Mouse (Mus musculus): ENCODE results near the gene Gm42791.

Gm42791 gene

GRCm38 (mm10) chr5:148976876-148977275, 18.1 kb downstream of the Gm42791 start:
- DNase-seq, result no peak

- no peak for DNase-seq
These were observed 19.9 kb downstream of the Gm42791 start for GRCm38 (mm10) chr5:148975035-148975434.

GRCm38 (mm10) chr5:148973019-148973668, 21.8 kb downstream of the Gm42791 start:
- no peak for DNase-seq

DNA sequence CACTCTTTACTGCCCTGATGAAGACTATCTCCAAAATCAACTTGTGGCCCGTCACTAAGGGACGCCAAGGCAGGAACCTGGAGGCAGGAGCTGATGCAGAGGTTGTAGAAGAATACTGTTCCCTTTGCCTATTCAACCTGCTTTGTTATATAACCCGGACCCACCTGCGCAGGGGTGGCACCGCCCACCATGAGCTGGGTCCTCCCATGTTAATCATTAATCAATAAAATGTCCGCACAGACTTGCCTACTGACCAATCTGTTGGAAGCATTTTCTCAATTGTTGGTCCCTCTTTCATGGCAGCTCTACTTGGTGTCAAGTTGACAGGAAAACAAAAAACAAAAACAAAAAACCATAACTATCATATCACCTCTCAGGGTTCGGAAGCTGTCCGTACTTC, 22.8 kb downstream of the Gm42791 start:
- DNase-seq, result no peak

GRCm38 (mm10) chr5:148969648-148970047, 25.3 kb downstream of the Gm42791 start:
- DNase-seq, result no peak

DNA sequence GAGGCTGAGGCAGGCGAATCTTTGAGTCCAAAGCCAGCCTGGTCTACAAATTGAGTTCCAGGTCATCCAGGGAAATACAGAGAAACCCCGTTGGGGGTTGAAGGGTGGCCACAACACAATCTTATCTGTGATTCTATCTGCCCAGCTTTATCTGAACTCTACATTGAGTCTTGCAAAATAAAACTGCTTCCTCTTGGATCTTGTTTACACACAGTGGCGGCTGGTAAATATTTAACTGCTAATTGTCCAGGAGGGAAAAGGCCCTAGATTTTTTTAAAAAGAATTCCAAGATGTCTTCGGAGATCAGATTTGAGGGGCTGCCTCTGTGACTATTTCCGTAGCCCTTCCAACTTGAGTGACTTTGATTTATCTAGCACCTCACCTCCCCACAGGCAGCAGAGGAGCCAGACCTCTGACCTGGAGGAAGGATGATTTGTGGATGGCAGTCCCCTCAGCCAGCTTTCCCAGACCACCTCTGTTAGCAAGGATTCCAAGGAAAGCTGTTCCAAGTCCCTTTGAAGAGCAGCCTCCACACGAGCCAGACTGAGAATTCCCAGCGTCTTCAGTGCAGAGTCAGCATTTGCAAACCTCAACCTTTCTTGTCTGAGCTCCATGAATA, 25.9 kb downstream of the Gm42791 start:
- DNase-seq, result no peak

- DNase-seq, result no peak
These were observed 26.8 kb downstream of the Gm42791 start for GRCm38 (mm10) chr5:148968179-148968578.

DNA sequence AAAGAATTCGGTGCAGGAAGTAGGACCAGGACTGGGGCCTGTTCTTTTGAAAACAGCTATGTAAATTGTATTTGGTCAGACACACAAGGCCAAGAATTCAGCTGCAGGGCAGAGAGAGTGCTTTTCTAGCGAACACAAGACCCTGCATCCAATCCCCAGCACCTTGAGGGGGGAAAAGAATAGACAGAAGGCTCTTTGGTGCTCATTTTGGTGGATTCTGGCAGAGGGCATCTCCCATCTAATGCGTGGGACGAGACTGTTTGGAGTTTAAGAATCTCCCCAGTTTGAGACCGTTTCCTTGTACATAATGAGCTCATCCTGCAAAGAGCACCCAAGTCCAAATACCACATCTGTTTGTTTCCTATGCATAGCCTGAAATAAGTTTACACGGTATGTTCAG, 28.6 kb downstream of the Gm42791 start:
- DNase-seq, result no peak

DNA sequence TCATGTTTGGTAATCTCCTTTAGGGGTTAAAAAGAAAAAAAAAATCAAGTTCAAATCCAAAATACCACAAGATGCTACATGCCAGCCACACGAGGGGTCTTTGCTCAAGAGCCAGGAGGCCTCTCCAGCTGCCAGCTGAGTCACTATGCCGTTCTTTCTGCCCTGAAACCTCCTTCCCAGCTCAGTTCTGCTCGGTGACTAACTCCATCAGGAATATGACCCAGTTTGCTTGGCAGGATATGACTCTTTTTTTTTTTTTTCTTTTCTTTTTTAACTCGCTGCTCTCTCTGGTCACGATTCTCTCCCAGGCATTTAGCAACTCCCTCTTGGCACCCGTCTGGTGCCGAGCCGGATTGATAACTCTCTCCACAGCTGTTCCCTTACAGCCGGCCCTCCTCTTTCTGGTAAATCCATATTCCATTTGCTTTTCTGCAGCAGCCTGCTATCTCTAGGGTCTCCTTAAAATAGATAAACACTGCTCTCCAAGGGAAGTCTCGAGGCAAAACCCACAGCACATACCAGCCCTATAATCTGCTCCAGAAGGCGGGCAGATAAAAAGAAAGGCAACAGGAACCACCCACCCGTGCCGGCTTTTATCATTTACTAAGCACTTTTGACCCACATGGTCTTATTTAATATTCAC, 29.1 kb downstream of the Gm42791 start:
- peak in 1 of 2 experiments; percentile 20 for DNase-seq

GRCm38 (mm10) chr5:148965089-148965591, 29.8 kb downstream of the Gm42791 start:
- DNase-seq, result no peak

DNA sequence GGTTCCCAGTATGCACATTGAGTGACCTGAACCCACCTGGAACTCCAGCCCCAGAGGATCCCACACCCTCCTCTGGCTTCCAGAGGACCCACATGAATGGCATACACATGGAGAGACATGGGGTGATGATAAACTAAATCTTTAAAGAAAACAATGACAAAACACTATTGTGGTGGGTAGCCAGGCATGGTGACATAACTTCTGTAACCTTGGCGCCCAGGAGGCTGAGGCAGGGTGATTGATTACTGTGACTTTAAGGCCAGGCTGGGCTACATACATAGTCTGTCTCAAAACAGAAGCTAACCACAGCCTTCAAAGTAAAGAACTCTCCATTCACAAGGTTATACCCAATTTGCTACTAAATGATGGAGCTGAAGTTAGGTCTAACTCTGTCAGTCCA, 30.7 kb downstream of the Gm42791 start:
- DNase-seq, result no peak

DNA sequence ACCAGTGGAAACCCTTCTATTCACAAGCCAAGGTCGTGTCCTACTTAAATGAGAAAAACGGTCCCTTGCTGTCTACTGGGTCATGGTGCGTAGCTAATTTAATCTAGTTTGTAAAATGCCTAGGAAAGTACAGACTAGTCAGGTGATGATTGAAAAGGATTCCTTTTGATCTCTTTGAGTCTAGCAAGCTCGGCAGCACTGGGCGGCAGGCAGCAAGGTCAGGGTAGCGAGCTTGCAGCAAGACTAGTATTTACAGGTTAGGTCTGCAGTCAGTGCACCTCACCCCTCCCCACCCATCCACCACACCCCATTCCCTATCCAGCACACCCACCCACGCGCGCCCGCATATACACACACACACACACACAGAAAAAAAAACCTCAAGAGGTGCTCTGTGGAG, 34.7 kb downstream of the Gm42791 start:
- no peak for DNase-seq

- peak; percentile 53 to 69 for DNase-seq
These were observed 35.6 kb downstream of the Gm42791 start for GRCm38 (mm10) chr5:148959068-148959990.

DNA sequence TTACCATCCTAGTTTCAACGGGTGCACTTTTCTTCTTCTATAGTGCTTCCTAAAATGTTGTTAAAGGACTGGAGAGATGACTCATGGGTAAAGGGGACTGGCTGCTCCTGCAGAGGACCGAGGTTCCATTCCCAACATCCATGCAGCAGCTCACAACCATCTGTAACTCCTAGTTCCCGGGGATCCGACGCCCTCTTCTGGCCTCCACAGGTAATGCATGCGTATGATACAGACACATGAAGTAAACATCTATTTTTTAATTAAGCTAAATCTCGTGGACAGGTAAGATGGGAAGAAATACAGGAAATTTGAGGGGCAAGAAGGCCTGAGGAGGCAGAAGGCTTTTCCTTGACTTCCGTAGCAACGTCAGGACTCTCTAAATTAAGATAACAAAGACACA, 36.6 kb downstream of the Gm42791 start:
- peak; percentile 32 to 37 for DNase-seq

GRCm38 (mm10) chr5:148956898-148957535, 37.9 kb downstream of the Gm42791 start:
- no peak for DNase-seq

GRCm38 (mm10) chr5:148956091-148956490, 38.9 kb downstream of the Gm42791 start:
- no peak for DNase-seq

- DNase-seq, result no peak
These were observed 39.4 kb downstream of the Gm42791 start for GRCm38 (mm10) chr5:148955575-148955974.

DNA sequence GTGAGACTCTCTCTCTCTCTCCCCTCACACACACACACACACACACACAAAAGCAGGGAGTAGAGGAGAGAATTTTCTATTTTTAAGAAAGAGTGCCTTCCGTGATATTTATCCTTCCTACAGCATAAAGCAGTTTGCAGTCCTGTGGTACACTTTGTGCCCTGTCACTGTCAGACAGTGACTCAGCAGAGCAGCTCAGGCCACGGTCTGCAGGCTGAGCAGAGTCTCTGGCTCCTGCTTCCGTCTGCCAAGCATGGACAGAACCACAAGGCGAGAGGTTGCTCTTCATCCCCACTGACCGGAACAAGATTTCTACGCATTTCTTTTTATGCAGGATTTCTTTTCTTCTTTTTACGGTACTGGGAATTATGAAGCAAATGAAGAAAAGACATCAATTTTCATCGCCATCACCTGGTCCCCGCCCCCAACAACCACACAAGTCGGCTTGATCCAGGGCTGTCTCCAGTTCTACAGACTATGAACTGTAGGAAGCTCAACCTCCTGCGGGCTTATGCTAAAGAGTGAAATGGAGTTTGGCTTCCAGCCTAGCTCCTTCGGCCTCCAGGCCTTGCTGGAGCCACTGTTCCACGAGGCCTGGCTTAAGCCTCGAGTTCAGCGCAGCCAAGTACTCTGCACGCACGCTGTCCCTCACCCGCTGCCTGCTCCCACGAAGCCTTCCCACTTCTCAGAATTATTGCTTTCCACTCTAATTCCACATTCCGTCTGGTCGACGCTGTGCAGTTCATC, 40.5 kb downstream of the Gm42791 start:
- DNase-seq, result no peak

DNA sequence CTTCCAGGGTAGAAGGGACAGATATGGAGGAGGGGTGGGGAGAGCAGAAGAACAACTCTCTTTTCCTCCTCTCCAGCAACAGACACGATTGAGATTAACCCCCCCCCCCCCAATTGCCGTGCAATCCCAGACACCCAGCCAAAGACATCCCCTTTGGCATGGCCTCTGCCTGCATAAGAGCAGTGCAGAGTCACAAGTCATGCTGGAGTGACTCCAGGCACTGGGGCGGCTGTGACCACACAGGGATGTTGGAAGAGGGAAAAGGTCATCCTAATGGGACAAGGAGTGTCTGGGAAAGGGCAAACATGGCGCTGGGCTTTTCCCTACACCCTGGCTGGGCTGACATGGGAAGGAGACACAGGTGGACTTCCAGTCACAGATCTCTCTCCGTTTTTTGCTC, 41.8 kb downstream of the Gm42791 start:
- DNase-seq, result no peak

- peak; percentile 26 to 36 for DNase-seq
These were observed 42.5 kb downstream of the Gm42791 start for GRCm38 (mm10) chr5:148952419-148952818.

DNA sequence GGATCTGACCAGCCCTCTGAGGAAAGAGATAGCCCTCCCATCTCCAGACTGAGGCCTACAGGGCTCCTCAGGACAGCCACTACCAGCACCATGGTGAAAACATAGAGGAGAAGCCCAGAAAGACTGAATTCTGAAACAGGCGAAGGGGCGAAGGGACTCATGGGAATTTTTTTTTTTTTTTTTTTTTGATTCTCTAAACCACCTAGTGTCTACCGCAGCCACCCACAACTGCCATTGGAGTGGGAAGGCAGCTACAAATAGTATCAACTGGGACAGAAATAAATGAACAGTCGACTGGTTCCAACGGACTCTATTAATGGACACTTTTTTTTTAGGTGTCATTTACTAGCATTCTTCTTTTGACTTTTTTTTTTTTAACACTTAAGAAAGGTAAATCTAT, 43.6 kb downstream of the Gm42791 start:
- DNase-seq, result no peak

GRCm38 (mm10) chr5:148950064-148950463, 44.9 kb downstream of the Gm42791 start:
- DNase-seq, result no peak

All from cerebellum, postnatal 36 days (tissue).